Mouse (Mus musculus) frontal cortex, postnatal 25 days (tissue): Measurements from ENCODE around the gene Tlr2.

Source experiments
- DNase-seq, 2 experiments: peaks; one replicate each; pipeline ENCODE4 v3.0.0; 2022; ENCODE audit warnings: low spot score in 2 of 2

Tlr2 gene

DNA sequence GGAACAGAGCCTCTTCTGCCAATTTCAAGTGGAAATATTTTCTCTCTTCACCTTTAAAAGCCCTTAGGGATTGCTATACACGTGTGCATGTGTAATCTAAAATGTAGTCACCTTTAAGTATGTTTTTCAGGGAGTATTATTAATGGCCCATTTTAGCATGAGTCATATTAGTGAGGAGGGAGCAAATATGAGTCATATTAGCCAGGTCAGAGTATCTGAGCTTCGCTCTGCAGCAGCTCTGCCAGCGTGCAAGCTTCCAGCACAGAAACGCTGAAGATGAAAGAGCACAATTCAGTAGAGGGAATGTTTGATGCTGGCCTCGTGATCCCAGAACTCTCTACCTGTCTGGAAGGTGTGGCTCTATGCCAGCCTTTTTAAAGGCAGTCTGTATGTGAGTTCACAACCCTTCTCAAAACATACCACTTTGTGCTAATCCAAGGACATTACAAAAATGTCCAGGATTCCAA is 13.4 kb downstream of the Tlr2 start:
- no peak for DNase-seq

DNA sequence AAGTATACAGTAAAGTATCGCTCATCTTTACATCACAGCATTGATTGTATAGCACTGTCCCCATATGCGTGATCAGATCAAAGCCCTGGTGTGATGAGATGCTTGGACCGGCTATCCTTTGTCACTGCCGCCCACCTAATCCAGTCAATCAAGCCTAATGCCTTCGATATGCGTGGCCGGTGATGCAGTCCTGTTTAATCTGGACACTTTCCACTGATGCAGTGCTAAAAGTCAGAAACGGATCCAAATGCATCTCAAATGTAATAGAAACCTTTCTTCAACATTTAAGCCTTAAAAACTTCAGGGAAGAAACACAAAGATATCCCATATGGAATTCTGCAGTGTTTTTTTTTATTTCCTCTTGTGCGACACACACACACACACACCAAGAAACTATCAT is 13.9 kb downstream of the Tlr2 start:
- DNase-seq: no peak

DNA sequence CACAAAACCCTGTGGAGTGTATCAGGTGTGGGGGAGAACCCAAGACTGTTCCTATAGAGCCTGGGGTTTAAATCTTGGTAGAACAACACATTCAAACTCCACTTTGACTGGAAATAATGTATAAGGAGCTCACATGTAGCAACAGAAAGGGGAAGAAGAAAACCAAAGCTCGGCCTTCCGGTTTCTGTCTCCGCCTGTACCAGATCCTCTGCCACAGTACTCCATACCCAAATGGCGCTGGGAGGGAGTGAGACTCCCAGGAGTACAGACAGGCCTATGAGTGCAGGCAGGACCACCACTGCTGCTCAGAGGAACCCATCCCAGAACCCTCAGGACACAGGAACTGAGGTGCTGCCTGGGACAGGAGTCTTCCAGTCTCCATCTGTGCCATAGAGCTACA is 17.8 kb downstream of the Tlr2 start:
- DNase-seq: no peak

DNA sequence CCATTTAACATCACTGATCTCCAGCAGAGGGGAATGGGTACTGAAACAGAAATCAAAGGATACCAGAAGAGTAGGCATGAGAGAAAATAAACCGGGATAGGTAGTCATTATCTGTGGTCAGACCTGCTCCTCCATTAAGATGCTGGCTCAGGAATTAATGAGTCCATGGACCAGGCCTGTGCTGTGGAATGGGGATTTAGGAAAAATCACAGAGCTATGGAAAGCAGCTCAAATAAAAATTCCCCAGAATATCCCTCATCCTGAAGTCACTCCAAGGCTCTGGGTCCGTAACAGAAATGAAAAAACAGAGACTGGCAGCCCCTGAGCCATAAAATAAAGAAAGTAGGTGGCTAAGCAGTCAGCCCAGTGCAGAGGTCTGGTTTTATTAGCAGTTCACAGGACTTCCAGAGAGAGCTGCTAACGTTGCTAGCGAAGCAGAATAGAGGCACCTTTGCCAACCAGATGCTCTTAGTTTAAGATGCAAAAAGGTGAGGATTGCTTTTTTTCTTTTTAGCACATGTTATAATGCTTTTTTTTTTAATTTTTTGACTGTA is 25.1 kb downstream of the Tlr2 start:
- DNase-seq: no peak

DNA sequence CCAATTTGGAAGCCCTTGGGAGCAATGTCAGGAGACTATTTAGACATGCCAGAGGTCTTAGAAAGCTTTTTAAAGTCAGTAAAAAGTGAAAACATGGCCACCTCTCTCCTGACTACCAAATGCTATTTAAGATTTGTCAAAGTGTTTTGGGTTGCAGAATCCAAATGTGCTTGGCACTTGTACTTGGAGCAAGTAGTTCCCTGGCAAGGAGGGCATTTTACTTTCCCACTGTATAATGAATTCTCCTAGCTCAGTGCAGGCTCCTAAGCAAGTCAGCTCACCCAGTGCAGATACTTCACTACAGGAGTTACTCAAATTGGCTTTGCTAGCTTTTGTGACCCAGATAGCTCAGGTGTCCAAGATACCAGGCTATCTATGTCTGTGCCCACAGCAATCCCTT is 28.7 kb downstream of the Tlr2 start:
- no peak for DNase-seq

DNA sequence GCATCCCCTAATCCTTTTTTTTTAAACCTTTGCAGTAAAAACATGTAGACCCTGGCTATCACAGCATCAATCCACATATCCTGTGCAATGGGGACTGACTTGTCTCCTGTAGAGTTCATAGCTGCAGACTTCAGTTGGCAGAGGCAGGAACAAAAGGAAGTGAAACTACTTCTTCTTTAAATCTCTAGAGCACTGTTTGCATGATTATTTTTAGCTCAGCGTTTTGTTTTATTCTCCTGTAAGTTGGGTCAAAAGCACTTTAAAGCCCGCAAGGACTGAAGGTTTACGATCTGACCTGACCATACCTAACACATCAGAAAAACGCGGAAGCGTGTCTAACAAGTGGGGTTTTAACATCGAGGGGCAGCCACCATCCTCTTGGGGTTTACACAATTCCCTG is 29.6 kb downstream of the Tlr2 start:
- no peak for DNase-seq

DNA sequence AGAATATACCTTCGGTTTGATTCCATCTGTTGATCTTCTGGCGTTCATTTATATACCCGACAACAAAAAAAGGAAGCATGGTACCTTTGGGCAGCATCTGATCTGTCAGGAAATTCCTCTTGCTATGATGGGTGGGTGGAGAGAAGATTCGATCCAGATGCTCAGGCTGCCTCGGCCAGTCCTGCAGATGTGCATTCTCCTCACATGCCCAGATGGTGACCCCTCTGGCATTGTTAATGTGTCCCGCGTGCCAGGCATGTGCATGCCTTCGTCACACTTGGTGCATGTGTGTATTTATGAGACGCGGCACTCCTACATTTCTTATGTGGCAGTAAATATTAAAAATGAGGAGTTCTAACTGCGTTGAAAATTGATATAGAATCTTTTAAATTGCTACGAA is 33.1 kb downstream of the Tlr2 start:
- DNase-seq: no peak

DNA sequence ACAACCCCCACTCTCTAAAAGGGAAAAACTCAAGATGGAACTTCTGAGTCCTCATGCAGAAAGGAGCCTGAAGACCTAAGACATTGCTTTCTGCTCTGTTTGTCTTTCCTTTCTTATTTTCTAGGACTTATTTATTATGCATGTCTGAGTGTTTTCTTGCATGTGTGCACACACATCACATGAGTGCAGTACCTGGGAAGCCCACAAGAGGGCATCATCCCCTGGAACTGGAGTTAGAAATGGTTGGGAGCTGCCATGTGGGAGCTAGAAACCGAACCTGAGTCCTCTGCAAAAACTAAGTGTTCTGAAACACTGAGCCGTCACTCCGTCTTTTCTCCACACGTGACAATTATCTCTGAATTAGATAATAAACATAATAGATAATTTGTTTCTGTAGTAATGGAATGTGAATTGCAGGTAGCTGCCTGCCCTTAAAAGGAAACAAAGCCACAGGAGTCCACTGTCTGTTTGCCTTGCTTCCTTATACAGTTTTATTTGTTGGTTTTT is 39.9 kb downstream of the Tlr2 start:
- no peak for DNase-seq

DNA sequence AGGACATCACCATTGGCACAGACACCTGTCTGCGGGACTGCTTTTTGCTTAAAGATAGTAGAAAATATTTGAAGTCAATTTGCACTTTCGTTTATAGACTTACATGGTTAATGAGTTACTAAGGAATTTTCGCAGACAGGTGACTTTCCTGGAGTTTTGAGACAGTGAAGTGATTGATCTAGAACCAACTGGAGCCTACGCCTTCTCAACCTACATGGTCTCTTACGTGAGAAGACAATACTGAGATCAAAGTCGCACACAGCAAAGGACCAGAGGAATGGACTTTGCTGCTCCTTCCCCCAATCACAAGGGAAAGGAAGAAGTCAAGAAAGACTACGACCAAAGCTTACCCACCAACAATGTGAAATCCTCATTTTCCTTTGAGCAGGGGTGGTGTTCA is 42.1 kb downstream of the Tlr2 start:
- no peak for DNase-seq

DNA sequence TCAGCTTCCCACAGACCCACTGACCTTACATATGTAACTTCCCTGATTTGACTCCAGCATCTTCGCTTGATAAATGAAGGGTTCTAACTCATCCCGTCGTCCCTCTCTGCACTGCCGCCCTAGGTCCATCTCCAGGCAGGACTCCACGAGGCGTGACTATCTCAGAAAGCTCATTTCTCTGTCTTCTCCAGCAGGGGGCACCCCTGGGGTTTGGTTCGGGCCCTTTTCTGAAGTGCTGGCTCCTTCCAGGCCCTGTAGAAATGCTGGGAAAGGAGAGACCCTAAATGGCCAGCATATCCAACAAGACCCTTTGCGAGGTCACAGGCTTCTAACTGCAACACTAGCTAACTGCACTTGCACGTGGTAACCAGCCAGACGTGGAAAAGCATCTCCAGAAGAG is 43.7 kb downstream of the Tlr2 start:
- peak in 1 of 2 experiments; percentile 46 for DNase-seq

DNA sequence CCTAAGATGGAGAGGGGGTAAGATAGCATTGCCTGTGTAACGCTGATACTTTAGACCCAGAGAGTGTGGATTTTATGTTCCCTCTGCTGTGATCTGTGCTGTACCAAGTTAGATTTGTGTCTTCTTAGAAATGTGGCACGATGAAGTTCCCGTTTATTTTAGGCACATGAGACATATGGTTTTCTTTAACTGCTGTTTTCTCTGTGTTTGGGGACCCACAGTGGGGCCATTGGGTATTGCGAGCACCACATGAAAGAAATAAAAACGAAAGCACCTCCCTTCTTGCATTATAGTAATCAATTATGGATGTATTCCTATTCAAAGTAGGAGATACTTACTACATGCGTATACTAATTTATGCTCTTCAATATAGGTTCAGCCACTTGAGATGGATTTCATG is 44.5 kb downstream of the Tlr2 start:
- no peak for DNase-seq

DNA sequence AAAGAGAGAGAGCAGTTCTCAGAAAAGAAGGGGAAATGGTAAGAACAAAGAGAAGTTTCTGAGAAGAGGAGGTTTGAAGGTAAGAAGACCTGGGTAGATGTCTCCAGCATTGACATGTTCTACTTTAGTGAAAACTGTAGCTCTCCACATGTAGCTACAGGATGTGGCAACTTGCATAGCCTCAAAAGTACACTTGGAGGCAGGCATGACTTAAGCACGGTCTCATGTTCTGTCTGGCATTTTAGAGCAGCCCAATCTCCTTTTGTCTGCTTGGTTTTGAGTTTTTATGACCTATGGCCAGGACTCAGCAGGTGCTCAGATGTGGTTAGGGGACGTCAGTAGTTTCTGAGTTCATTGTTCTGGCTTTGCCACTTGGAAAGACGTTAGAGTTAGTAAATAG is 50.1 kb downstream of the Tlr2 start:
- DNase-seq: no peak

DNA sequence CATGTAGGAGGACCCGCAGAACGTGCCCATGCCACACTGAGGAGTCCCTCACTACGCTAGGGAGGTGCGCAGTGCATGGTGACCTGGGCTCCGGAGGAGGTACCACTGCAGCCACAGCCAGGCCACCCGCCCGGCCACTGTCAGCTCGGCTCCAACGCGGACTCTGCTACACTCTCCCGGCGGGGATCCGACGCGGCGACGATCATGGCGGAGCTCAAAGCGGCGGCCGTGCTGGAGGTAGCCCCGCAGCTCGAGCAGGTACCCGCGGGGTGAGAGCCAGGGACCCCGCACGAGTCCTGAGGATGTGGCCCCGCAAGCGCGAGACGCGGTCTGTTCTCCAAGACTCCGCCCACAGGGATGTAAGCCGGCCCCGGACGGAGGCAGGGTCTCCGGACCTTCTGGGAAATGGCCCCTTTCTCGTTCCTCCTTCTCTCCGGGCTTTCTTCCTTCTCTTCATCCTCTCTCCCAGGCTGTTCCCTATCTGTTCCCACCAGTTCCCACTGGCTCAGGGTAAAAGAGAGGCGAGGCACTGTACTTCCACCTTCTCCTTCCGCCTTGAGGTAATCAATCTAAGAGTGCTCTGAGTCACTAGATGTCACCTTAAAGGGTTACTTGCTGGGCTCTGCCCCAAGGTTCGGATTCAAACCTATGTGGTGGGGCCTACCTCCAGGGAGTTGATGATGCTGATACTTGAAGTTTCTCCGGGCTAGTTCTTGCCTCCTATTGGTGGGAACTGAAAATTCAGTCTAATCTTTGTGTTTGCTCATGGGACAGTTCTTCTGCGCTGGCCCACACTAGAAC is 51.7 kb downstream of the Tlr2 start:
- no peak for DNase-seq

DNA sequence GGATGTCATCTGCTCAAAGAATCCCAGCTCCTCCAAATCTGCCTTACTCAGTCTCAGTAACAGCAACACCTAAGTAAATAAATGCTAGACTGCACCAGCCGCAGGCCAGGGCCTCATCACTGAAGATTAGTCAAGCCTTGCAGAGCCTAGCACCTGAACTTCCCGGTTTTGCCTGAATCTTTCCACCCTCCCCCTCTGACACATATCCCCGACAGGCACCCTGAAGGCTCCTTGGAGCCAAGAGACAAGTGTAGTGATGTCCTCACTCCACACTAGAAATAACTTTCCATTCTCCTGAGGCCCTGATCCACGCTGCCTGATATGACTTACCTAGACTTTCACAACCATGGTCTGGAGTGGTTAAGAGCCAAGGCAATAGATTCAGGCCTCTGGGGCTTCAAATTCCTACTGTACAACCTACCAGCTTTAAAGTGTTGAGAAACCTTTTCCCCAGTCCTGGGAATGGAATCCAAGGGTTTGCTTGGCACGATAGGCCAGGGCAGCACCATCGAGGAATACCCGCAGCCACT is 53.7 kb downstream of the Tlr2 start:
- DNase-seq: no peak

DNA sequence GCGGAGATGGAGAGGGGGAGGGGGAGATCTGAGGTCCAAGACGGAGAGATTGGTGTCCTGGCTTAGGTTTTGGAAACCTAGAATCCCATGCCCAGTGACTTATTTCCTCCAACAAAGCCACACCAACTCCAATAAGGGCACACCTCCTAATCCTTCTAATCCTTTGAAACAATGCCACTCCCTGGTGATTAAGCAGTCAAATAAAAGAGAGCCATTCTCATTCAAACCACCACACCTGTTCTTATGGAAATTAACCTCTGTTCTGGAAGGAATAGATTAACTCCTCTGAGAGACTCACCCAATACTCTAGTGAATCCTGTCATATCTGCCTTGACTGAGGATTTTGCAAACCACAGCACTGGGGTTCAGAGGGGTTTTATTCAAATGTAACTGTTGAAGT is 54.5 kb downstream of the Tlr2 start:
- no peak for DNase-seq
